ENCODE assay signal across 16 mouse cellular contexts in genomic region chr14:9644216-9645166, GRCm38 (mm10).
DNase-seq lines count a peak whose midpoint lies in the region; ATAC-seq lines count a peak whose summit lies in the region.
"Had no signal": no experiment of that assay in that cellular context is flagged by ENCODE, and none has a peak within 500 bp of the region (broad histone marks: within the 10 kb centered on the region; RNA-seq: fewer than 3 reads in every experiment).

No protein-coding gene starts in this region.

- ATAC-seq in forebrain, embryonic 14.5 days = peak; percentile 13; the same call in 1 of the 2 replicates
- ATAC-seq in forebrain, embryonic 15.5 days (replicated peaks) = no peak
- ATAC-seq in neural tube, embryonic 11.5 days (ENCODE audit: insufficient read depth, low FRiP score, low TSS enrichment) = peak; percentile 33; the same call in 1 of the 2 replicates
- ATAC-seq: intestine, embryonic 16.5 days; liver, embryonic 12.5 days had no signal

- no peak overlapping the region for H3K27ac ChIP-seq in forebrain, embryonic 14.5 days (ENCODE audit: low read depth, low read length)
- H3K27ac ChIP-seq in forebrain, embryonic 15.5 days (replicated peaks) = no peak overlapping the region; the same call in 1 of the 2 replicates
- H3K27ac ChIP-seq in neural tube, embryonic 11.5 days (ENCODE audit: low read depth, low read length) = no peak overlapping the region
- H3K27ac ChIP-seq: liver, embryonic 12.5 days had no signal

- H3K9me3 ChIP-seq in forebrain, embryonic 14.5 days (replicated peaks; ENCODE audit: control insufficient read depth, low read length) = no peaks in the 10 kb centered on the region
- H3K9me3 ChIP-seq in forebrain, embryonic 15.5 days = no peaks in the 10 kb centered on the region
- no peaks in the 10 kb centered on the region for H3K9me3 ChIP-seq in neural tube, embryonic 11.5 days (ENCODE audit: control insufficient read depth, low read length)
- H3K9me3 ChIP-seq: liver, embryonic 12.5 days had no signal

- DNase-seq in forebrain, embryonic 14.5 days (ENCODE audit: low spot score) = peak; percentile 51
- no peak for DNase-seq in neural tube, embryonic 11.5 days (ENCODE audit: low spot score)
- DNase-seq in neural tube, embryonic 10.5 days (ENCODE audit: extremely low spot score, low spot score) = no peak
- DNase-seq in kidney, postnatal 10 days = peak; percentile 20
- peak; percentile 30 for DNase-seq in retina, embryonic 14.5 days (ENCODE audit: low spot score)
- no peak for DNase-seq in left cerebral cortex, adult 18-20 months (ENCODE audit: low spot score in 2 of 2)
- DNase-seq in cerebellum, adult 18-20 months = no peak
- DNase-seq: cerebellum, adult 2 months; heart, postnatal 4 days; lung, postnatal 14 days; right cerebral cortex, postnatal 25 days; thymus, adult 2 months had no signal

- WGBS in forebrain, embryonic 14.5 days = 12% methylated on average over 9 of the region's 9 CpGs
- 11% methylated on average over 9 of the region's 9 CpGs for whole genome bisulfite sequencing in forebrain, embryonic 15.5 days
- 53% methylated on average over 9 of the region's 9 CpGs for WGBS in neural tube, embryonic 11.5 days

- H3K4me3 ChIP-seq in forebrain, embryonic 14.5 days (ENCODE audit: low read depth, low read length) = no peak overlapping the region
- no peak overlapping the region for H3K4me3 ChIP-seq in forebrain, embryonic 15.5 days
- no peak overlapping the region for H3K4me3 ChIP-seq in neural tube, embryonic 11.5 days (ENCODE audit: low read depth, low read length)
- H3K4me3 ChIP-seq: liver, embryonic 12.5 days had no signal

- H3K4me2 ChIP-seq in forebrain, embryonic 14.5 days (ENCODE audit: low read length) = no peak overlapping the region
- H3K4me2 ChIP-seq in forebrain, embryonic 15.5 days (replicated peaks) = no peak overlapping the region
- H3K4me2 ChIP-seq in neural tube, embryonic 11.5 days (ENCODE audit: low read depth) = no peak overlapping the region
- H3K4me2 ChIP-seq: heart, embryonic 11.5 days; liver, embryonic 12.5 days had no signal

- no peaks in the 10 kb centered on the region for H3K36me3 ChIP-seq in forebrain, embryonic 14.5 days (ENCODE audit: control insufficient read depth, insufficient read depth, low read length)
- no peaks in the 10 kb centered on the region for H3K36me3 ChIP-seq in forebrain, embryonic 15.5 days
- H3K36me3 ChIP-seq in neural tube, embryonic 11.5 days (ENCODE audit: control insufficient read depth, insufficient read depth, low read length) = no peaks in the 10 kb centered on the region
- H3K36me3 ChIP-seq: liver, embryonic 12.5 days had no signal

- 0 out of 2 replicates have a peak, but pooled peaks cover 3% of the 10 kb centered on the region for H3K27me3 ChIP-seq in forebrain, embryonic 14.5 days (replicated peaks; ENCODE audit: control insufficient read depth, insufficient read depth, low read length)
- no peaks in the 10 kb centered on the region for H3K27me3 ChIP-seq in forebrain, embryonic 15.5 days
- H3K27me3 ChIP-seq in neural tube, embryonic 11.5 days (ENCODE audit: control insufficient read depth, insufficient read depth, low read length) = no peaks in the 10 kb centered on the region
- H3K27me3 ChIP-seq: liver, embryonic 12.5 days had no signal

- peaks cover 13% of the 10 kb centered on the region for H3K4me1 ChIP-seq in forebrain, embryonic 14.5 days (ENCODE audit: control insufficient read depth, insufficient read depth, low read length)
- peaks cover 44% of the 10 kb centered on the region for H3K4me1 ChIP-seq in forebrain, embryonic 15.5 days
- no peaks in the 10 kb centered on the region for H3K4me1 ChIP-seq in neural tube, embryonic 11.5 days (ENCODE audit: control insufficient read depth, insufficient read depth, low read length)
- H3K4me1 ChIP-seq: liver, embryonic 12.5 days had no signal

- H3K9ac ChIP-seq in forebrain, embryonic 14.5 days (ENCODE audit: low read length) = no peak overlapping the region
- H3K9ac ChIP-seq in forebrain, embryonic 15.5 days (replicated peaks) = no peak overlapping the region
- no peak overlapping the region for H3K9ac ChIP-seq in neural tube, embryonic 11.5 days (ENCODE audit: low read length)
- H3K9ac ChIP-seq: liver, embryonic 12.5 days had no signal

Comparison
In these comparisons a context has a peak if more than half of its experiments do, and no peak if none do; other contexts are left out.
1. DNase-seq: peak in forebrain, embryonic 14.5 days (single experiment), kidney, postnatal 10 days (single experiment) and retina, embryonic 14.5 days (single experiment); none in neural tube, embryonic 11.5 days (single experiment), neural tube, embryonic 10.5 days (single experiment), left cerebral cortex, adult 18-20 months (0 of 2) and cerebellum, adult 18-20 months (0 of 2).